Comparison of ENCODE assay signal across 8 mouse cellular contexts in the genomic region with DNA sequence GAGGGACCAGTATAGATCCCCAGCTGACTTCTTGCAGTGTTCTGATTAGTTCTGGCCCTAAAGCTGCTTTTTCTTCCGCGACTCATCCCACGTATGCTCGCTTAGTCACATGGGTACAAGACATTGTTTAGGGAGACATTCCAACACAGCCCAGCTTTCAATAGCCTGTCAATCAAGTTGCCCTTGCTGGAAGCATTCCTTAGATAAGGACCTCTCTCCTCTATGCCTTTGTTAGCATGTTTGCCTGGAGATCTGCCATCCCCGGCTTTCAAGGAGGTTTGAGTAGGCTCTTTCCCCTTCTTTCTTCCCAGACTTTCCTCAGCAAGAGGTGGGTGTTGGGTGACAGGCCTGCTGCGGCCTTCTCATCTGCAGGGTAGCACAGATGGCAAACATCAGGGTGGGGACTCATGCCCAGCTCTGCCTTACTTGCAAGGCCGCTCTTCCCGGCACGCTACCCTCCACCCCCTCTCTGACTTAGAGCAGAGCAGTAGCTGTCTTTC.
A peak's percentile ranks its signal among the peaks of the same experiment; 100 is the strongest.
DNase-seq lines count a peak whose midpoint lies in the region; ATAC-seq and TF ChIP-seq lines count a peak whose summit lies in the region.

No protein-coding gene starts in this region.

- H3K4me1 ChIP-seq in lung, adult 2 months (ENCODE audit: control insufficient read depth, insufficient read depth, low read length): no peaks in the 10 kb centered on the region
- no peaks in the 10 kb centered on the region for H3K4me1 ChIP-seq in kidney, embryonic 14.5 days (ENCODE audit: control insufficient read depth, insufficient read depth, low read length)

- no peaks in the 10 kb centered on the region for H3K27me3 ChIP-seq in kidney, embryonic 14.5 days (ENCODE audit: control insufficient read depth, insufficient read depth, low read length)

- H3K27ac ChIP-seq in kidney, embryonic 14.5 days (ENCODE audit: low read depth, low read length): no peak overlapping the region

- ATAC-seq in kidney, embryonic 14.5 days (ENCODE audit: low FRiP score, low TSS enrichment): no peak

- no peak overlapping the region for H3K4me3 ChIP-seq in lung, adult 2 months (replicated peaks; ENCODE audit: extremely low read depth, low read depth, low read length)
- no peak overlapping the region for H3K4me3 ChIP-seq in kidney, embryonic 14.5 days (ENCODE audit: low read length)

- no peak overlapping the region for H3K9ac ChIP-seq in kidney, embryonic 14.5 days (ENCODE audit: low read depth, low read length)

- no peak for TF ChIP-seq CTCF in lung, adult 2 months (IDR thresholded peaks at IDR 0.05; ENCODE audit: insufficient read depth, low read length)

- no peak for TF ChIP-seq POLR2A in lung, adult 2 months (IDR thresholded peaks at IDR 0.05; ENCODE audit: borderline replicate concordance, extremely low read depth, low read depth, low read length)

- no peaks in the 10 kb centered on the region for H3K36me3 ChIP-seq in kidney, embryonic 14.5 days (ENCODE audit: control insufficient read depth, insufficient read depth, low read length)

- no peaks in the 10 kb centered on the region for H3K9me3 ChIP-seq in kidney, embryonic 14.5 days (ENCODE audit: control insufficient read depth, low read length)

- peak; percentile 65 for DNase-seq in right cerebral cortex, adult 18-20 months
- no peak for DNase-seq in right cerebral cortex, postnatal 10 days (ENCODE audit: low spot score in 2 of 2)
- peak; percentile 28 for DNase-seq in gonadal fat pad, adult 2 months (ENCODE audit: low read depth)
- peak; percentile 60 for DNase-seq in lung, adult 2 months
- no peak for DNase-seq in urinary bladder, adult 18-20 months (ENCODE audit: low spot score in 2 of 2)
- DNase-seq in cerebellum, adult 9-10 months: no peak
- DNase-seq in spleen, postnatal 4 days (ENCODE audit: low spot score in 2 of 2): no peak

- H3K4me2 ChIP-seq in kidney, embryonic 14.5 days (replicated peaks; ENCODE audit: low read depth, low read length): no peak overlapping the region

- WGBS in lung, adult 2 months: 25% methylated on average over 9 of the region's 9 CpGs
- 65% methylated on average over 9 of the region's 9 CpGs for WGBS in kidney, embryonic 14.5 days

Comparison
In these comparisons a context has a peak if more than half of its experiments do, and no peak if none do; other contexts are left out.
1. DNase-seq: peak in right cerebral cortex, adult 18-20 months (single experiment), gonadal fat pad, adult 2 months (single experiment) and lung, adult 2 months (single experiment); none in right cerebral cortex, postnatal 10 days (0 of 2), urinary bladder, adult 18-20 months (0 of 2), cerebellum, adult 9-10 months (single experiment) and spleen, postnatal 4 days (0 of 2).